Mouse (Mus musculus): ENCODE results near the gene Reln. TPM values are rescaled to one million over a fixed set of nuclear protein-coding genes. Genes with fewer than 3 reads are reported as not detected.

Gene Reln
- polyA plus RNA-seq, 1 experiment from 2014 or later = 41.3 TPM

- Histone ChIP-seq H3K27ac (ENCODE audit: low read depth, low read length) (no peak within 1 kb of the TSS), H3K4me2 (ENCODE audit: low read length) (peak within 1 kb of the TSS; percentile 78), H3K27me3 (replicated peaks; ENCODE audit: control insufficient read depth, insufficient read depth, low read length) (no peaks in the 10 kb centered on the region), H3K9me3 (ENCODE audit: control insufficient read depth, low read length) (no peaks in the 10 kb centered on the region), H3K4me1 (ENCODE audit: control insufficient read depth, insufficient read depth, low read depth, low read length) (peaks cover 5% of the 10 kb centered on the region; the same call in 1 of the 2 replicates), H3K36me3 (ENCODE audit: control insufficient read depth, insufficient read depth, low read length) (no peaks in the 10 kb centered on the region), H3K4me3 (ENCODE audit: low read length) (peak within 1 kb of the TSS; percentile 42), H3K9ac (ENCODE audit: low read depth, low read length) (peak within 1 kb of the TSS; percentile 50)
- 2% methylated on average over 29 of the region's 29 CpGs for WGBS
- peak; percentile 49 for ATAC-seq
These were observed 479.0 kb downstream of the Reln start, which contains the start of gene Slc26a5 for GRCm38 (mm10) chr5:21865346-21866107. Gene Slc26a5, minus strand, starts transcription at chr5:21865604.

- H3K9ac ChIP-seq (ENCODE audit: low read depth, low read length) = no peak overlapping the region
- no peaks in the 10 kb centered on the region for H3K4me1 ChIP-seq (ENCODE audit: control insufficient read depth, insufficient read depth, low read depth, low read length)
- WGBS = 83% methylated on average over 7 of the region's 7 CpGs
These were observed 485.8 kb downstream of the Reln start for GRCm38 (mm10) chr5:21858653-21859052.

GRCm38 (mm10) chr5:21851679-21852340 is 492.7 kb downstream of the Reln start:
- no peak overlapping the region for H3K4me2 ChIP-seq (ENCODE audit: low read length)

More at GRCm38 (mm10) chr5:21858653-21859052, 485.8 kb downstream of the Reln start:
- ATAC-seq = no peak
- H3K9me3 ChIP-seq (ENCODE audit: control insufficient read depth, low read length) = no peaks in the 10 kb centered on the region
- H3K36me3 ChIP-seq (ENCODE audit: control insufficient read depth, insufficient read depth, low read length) = no peaks in the 10 kb centered on the region
- H3K4me3 ChIP-seq (ENCODE audit: low read length) = no peak overlapping the region
- H3K27ac ChIP-seq (ENCODE audit: low read depth, low read length) = no peak overlapping the region
- H3K4me2 ChIP-seq (ENCODE audit: low read length) = no peak overlapping the region
- no peaks in the 10 kb centered on the region for H3K27me3 ChIP-seq (replicated peaks; ENCODE audit: control insufficient read depth, insufficient read depth, low read length)

GRCm38 (mm10) chr5:21847438-21847837 is 497.1 kb downstream of the Reln start:
- no peaks in the 10 kb centered on the region for H3K4me1 ChIP-seq (ENCODE audit: control insufficient read depth, insufficient read depth, low read depth, low read length)

More at GRCm38 (mm10) chr5:21851679-21852340, 492.7 kb downstream of the Reln start:
- peak; percentile 69 for ATAC-seq
- H3K9me3 ChIP-seq (ENCODE audit: control insufficient read depth, low read length) = no peaks in the 10 kb centered on the region
- H3K27ac ChIP-seq (ENCODE audit: low read depth, low read length) = no peak overlapping the region
- H3K27me3 ChIP-seq (replicated peaks; ENCODE audit: control insufficient read depth, insufficient read depth, low read length) = no peaks in the 10 kb centered on the region
- no peaks in the 10 kb centered on the region for H3K36me3 ChIP-seq (ENCODE audit: control insufficient read depth, insufficient read depth, low read length)
- H3K4me1 ChIP-seq (ENCODE audit: control insufficient read depth, insufficient read depth, low read depth, low read length) = no peaks in the 10 kb centered on the region
- 55% methylated on average over 10 of the region's 10 CpGs for WGBS
- H3K9ac ChIP-seq (ENCODE audit: low read depth, low read length) = no peak overlapping the region
- no peak overlapping the region for H3K4me3 ChIP-seq (ENCODE audit: low read length)

GRCm38 (mm10) chr5:21846616-21847290 is 497.7 kb downstream of the Reln start:
- no peak for ATAC-seq
- Histone ChIP-seq H3K27ac (ENCODE audit: low read depth, low read length) (no peak overlapping the region), H3K9ac (ENCODE audit: low read depth, low read length) (no peak overlapping the region)

More at GRCm38 (mm10) chr5:21847438-21847837, 497.1 kb downstream of the Reln start:
- H3K9ac ChIP-seq (ENCODE audit: low read depth, low read length) = no peak overlapping the region
- no peaks in the 10 kb centered on the region for H3K27me3 ChIP-seq (replicated peaks; ENCODE audit: control insufficient read depth, insufficient read depth, low read length)
- H3K9me3 ChIP-seq (ENCODE audit: control insufficient read depth, low read length) = no peaks in the 10 kb centered on the region
- no peak overlapping the region for H3K4me2 ChIP-seq (ENCODE audit: low read length)
- H3K27ac ChIP-seq (ENCODE audit: low read depth, low read length) = no peak overlapping the region
- no peak overlapping the region for H3K4me3 ChIP-seq (ENCODE audit: low read length)
- H3K36me3 ChIP-seq (ENCODE audit: control insufficient read depth, insufficient read depth, low read length) = no peaks in the 10 kb centered on the region
- WGBS = 83% methylated on average over 6 of the region's 6 CpGs
- no peak for ATAC-seq

GRCm38 (mm10) chr5:21844676-21845075 is 499.8 kb downstream of the Reln start:
- no peaks in the 10 kb centered on the region for H3K36me3 ChIP-seq (ENCODE audit: control insufficient read depth, insufficient read depth, low read length)
- H3K27me3 ChIP-seq (replicated peaks; ENCODE audit: control insufficient read depth, insufficient read depth, low read length) = no peaks in the 10 kb centered on the region
- 76% methylated on average over 4 of the region's 4 CpGs for WGBS
- H3K9me3 ChIP-seq (ENCODE audit: control insufficient read depth, low read length) = no peaks in the 10 kb centered on the region
- no peak overlapping the region for H3K4me3 ChIP-seq (ENCODE audit: low read length)
- no peak for ATAC-seq
- H3K27ac ChIP-seq (ENCODE audit: low read depth, low read length) = no peak overlapping the region
- no peak overlapping the region for H3K9ac ChIP-seq (ENCODE audit: low read depth, low read length)
- H3K4me1 ChIP-seq (ENCODE audit: control insufficient read depth, insufficient read depth, low read depth, low read length) = no peaks in the 10 kb centered on the region
- H3K4me2 ChIP-seq (ENCODE audit: low read length) = no peak overlapping the region

More at GRCm38 (mm10) chr5:21846616-21847290, 497.7 kb downstream of the Reln start:
- no peaks in the 10 kb centered on the region for H3K36me3 ChIP-seq (ENCODE audit: control insufficient read depth, insufficient read depth, low read length)
- H3K27me3 ChIP-seq (replicated peaks; ENCODE audit: control insufficient read depth, insufficient read depth, low read length) = no peaks in the 10 kb centered on the region
- no peaks in the 10 kb centered on the region for H3K9me3 ChIP-seq (ENCODE audit: control insufficient read depth, low read length)
- H3K4me1 ChIP-seq (ENCODE audit: control insufficient read depth, insufficient read depth, low read depth, low read length) = no peaks in the 10 kb centered on the region
- H3K4me3 ChIP-seq (ENCODE audit: low read length) = no peak overlapping the region
- WGBS = 86% methylated on average over 20 of the region's 20 CpGs
- no peak overlapping the region for H3K4me2 ChIP-seq (ENCODE audit: low read length)

Other genes starting within 250 kb of the Reln start
- gene Orc5, start 205.7 kb upstream of the Reln start, polyA plus RNA-seq (2015; fragmentation: Nextera tagmentation; extraction: Ambion mirVana) = 36.7 and 37.8 TPM in 2 replicates